Mouse (Mus musculus) embryo, embryonic 11.5 days (tissue): ENCODE measurements around the gene Nav2.

Experiments
- DNase-seq: peaks from one replicate; pipeline ENCODE4 v3.0.0-alpha.2; 2012; ENCODE audit warnings: low read depth, low spot score

Gene Nav2

DNA sequence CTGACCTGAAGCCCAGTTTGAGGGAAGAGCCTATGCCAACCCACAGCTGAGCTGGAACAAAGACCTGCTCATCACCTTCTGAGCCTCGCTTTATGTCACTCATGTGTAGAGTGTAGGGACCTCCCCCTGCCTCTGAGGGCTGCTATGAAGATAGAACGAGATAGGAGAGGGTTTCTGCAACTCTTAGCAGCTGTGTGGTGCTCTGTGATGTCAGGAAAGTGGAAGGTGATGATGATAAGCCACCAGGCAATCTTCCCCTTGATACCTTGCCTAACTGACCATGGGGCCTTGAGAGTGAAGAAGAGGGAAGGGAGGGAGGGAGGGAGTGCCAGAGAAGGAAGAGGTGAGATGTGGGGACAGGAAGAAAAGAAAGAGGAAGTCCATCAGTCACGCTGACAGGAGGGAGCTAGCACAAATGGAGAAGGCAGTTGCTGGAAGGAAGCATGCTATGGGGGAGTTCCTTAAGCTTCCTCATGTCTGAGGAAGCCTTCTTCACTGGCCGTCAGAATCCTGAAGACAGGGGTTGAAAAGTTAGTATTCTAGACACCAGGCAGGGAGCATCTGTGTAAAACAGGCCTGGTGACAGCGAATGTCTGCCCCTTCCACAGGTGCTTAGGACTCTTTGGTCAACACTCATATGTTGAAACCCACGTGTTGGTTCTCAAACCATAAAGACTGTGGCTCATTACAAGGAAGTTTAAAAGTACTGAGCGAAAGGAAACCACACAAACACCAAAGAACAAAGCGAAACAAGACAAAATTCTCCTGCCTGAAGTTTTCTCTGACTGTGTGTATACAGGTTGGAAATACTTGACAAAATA is at the start of gene Nav2:
Gene Nav2, plus strand, starts transcription at position 196 of the 821 bp plus-strand sequence.
- no peak for DNase-seq

DNA sequence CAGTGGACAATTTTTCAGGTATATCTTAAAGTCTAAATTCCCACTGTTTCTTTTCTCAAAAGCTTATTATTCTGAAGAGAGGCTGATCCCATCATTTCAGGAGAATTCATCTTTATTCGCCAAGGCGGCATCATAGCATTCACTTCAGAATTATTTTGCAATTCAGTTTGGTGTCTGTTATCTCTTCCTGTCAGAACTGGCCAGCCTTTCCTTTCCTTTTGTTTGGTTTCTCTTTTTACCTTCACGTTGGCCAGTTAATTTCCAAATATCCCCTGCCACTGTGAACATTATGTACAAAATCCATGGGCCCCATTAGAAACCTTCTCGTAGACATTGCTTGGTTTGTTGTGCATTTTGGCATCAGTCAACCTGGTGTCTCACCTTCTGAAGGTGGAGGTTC is 49.2 kb upstream of the Nav2 start:
- DNase-seq, result no peak

DNA sequence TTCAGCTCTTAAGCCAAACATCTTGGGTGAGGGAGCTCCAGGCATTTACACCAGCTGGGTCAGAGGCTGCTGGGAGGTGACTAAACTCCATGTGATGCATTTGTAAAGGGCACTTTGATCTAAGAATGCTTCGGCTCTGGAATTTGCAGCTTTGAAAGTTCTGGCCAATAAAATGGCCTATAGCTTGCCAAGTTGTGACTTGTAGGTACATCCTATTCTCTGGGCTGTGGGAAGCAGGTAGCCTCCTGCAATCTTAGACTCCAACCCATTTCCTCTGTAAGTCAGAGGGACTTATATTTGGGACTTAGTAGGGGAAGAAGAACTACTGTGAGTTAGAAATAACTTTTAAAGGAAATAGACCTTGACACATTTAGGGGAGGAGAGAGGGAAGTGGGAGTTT is 47.6 kb upstream of the Nav2 start:
- no peak for DNase-seq

DNA sequence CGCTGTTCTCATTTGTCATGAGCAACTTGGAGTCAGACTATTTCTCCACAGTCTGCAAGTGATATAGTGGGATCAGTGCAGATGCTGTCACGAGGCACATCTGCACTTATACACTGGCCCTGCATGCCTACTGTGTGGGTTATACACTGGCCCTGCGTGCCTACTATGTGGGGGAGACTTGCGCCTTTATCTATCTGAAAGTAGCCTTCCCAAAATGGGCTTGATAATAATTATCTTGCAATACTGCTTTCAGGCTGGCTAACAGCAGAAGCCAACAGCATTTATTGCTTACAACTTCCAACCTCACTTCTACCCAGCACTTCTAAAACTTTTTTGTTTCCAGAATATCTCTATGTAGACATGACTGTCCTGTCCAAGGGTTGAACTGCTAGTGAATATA is 46.7 kb upstream of the Nav2 start:
- DNase-seq, result no peak

DNA sequence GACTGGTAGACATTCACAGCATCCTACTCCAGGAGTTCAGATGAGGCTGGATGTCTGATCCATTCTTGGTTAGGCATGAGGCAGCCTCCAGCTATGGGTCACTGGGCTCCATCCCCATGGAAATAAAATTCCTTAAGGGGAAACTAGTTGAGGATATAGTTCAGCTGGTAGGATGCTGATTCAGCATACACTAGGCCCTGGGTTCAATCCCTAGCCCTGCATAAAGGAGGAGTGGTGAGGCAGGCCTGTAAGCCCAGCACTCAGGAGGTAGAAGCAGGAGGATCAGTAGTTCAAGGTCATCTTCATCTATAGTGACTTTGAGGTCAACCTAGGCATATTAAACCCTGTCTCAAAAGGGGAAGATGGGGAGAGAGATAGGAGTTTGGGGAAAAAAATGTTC is 44.3 kb upstream of the Nav2 start:
- no peak for DNase-seq

DNA sequence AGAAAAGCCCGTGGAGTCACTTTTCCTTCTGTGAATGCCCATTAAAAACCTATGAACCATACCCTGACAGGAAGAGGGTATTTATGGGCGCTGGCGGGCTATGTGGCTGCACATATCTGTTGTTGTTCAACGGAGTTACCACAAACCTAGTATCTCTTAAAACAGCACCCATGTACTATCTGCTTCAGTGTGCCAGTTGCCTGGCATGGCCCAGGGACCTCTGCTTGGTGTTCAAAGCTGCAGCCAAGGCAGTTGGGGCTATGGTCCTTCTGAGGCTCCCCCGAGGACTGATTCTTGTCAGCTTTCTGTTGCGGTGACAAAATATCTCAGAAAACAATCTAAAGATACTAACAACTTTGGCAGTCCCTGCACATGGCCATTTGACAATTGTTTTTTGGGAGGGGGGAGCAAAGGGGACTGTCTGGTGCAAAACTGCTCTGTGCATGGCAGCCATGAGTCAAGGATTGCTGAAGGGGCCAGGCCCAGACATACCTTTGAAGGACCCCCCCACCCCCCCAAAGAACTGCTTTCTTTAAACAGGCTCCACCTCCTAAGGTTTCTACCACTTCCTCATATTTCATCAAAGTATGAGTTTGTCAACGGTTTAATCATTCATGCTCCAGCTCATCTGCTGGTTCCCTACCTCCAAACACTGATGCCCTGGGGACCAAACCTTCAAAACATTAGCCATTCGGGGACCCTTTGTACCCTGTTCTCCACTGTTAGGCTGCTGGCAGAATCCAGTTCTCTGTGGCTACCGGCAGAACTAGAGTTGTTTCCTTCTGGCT is 43.7 kb upstream of the Nav2 start:
- no peak for DNase-seq

DNA sequence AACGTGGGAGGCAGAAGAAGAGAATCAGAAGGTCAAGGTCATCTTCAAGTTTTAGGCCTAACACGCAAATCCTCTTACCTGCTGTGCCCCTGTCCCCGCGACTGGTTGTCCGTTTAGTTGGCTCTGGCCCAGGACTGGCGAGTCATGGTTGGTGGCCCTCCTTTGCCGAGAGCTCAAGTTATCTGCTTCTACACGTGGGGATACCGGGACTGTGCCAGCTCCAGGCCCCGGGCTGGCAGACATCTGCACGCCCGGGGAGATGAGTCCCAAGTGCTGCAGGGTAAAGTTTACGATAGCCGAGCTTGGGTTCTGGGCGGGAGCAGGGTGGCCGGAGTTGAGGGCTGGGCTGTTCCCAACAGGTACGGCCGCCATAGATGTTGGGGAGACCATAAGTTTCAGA is 40.9 kb upstream of the Nav2 start:
- DNase-seq, result no peak

DNA sequence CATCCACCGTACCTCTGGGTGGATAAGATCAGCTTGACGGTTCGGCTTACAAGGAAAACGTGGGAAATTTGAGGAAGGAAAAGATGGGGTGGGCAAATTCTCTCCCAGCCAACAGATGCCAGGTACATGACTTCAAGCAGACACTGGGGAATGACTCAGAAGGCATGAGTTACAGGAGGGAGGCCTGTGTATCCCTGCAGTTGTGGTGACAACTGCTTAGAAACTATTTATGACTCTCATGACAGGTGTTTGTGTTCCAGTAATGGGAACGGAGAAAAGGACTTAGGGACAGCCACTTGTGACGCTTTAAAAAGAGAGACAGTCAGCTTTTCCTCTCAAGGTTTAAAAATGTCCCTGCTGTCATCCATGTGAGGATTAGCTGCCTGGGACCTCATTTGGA is 38.4 kb upstream of the Nav2 start:
- DNase-seq, result no peak

DNA sequence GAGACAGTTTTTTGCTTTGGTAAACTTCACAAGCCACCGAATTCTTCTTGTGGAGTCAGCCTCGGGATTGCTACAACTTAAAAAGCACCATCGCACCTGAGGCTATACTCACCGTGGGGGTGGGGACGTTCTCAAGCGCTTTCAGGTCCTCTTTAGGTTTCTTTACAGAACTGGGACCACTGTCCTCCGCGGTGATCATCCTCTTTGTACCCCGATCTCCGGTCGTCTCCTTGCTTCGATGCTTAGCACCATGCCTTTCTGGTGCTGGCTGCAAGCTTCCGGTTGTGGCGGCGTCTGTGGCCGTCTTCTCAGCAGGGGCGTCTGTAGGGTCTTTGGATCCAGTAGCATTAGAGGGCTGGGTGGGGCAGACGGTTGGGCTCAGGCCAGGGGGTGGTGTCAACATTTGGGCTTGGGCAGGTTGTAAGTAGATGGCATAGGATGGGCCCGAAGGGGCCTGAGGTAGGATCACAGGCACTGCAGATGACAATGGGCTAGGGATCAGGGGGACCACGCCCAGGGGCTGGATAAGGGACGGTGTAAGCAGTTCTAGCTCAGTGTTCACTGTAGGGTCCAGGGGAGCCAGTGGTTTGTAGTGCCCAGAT is 37.8 kb upstream of the Nav2 start:
- DNase-seq, result no peak

DNA sequence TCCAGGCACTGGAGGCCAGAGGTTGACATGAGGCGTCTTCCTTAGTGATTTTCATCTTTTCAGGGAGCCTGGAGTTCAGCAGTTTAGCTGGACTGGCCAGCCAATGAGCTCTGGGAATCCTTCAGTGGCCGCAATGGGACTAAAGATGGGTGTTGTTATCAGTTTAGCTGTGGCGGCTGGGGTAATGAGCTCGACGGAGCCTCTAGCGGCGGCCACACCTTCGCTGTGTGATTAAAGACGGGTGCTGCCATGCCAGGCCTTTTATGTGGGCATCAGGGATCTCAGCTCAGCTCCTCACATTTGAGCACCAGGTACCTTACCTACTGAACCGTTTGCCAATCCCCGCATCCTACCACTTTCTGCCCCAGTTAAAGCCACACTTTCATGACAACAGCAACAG is 37.2 kb upstream of the Nav2 start:
- no peak for DNase-seq

DNA sequence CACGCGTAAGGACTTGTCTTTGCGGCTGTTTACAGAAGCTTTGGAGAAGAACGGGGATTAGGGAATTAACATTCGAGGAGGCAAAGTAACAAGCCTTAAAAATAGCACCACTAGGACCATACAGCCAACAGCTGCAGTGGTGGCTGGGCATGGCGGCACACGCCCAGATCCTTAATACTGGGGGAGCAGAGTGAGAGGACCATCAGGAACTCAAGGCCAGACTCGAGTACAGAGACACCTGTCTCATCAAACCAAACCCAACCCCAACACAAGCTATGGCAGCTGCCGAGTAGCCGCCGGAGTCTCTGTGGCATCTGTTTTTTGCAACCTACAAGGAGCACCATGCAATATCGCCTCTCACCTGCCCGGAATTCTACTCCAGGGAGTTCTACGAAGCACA is 33.4 kb upstream of the Nav2 start:
- no peak for DNase-seq

DNA sequence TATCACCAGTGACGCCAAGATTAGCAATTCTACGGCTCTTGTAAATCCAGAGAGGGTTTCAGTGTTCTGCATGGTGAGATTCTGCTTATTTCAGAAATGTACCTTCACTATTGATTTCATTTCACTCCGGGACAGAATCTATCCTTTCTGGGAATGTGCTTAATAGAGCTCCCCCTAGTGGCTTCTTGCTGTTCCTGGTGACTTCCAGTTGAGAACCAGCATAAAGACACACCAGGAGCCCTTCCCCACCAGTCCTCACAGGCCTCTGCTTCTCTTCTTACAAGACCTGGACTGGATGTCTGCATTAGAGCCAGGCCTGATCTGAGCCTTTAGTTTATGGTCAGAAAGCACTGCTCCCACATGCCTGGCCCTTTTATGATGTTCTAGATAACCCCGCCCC is 32.0 kb upstream of the Nav2 start:
- DNase-seq, result peak; percentile 37

DNA sequence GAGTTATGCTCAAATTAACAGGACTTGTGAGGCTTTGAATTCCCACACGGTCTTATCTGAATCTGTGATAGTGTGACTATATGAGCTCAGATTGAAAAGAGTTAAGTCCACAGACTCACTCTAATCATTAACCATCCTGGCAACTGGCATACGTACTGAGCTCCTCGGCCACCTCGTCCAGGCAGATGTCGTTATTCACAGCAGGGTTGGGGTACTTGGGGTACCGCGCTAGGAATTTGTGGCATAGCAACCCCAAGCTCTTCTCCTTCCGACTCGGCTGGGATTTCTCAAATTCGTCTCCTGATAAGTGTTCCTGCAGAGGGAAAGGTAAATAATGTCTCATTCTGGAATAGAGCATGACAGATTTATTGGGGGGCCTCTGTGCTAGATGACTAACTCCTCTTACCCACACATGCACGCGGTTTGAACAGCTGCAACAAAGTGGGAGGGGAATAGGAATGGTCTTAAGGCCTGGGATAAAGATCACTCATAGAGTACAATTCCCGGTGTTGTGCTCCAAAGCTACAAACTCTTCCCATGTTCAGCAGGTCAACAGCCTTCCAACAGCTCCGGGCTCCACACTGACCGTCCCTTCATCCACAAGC is 30.6 kb upstream of the Nav2 start:
- DNase-seq, result no peak

DNA sequence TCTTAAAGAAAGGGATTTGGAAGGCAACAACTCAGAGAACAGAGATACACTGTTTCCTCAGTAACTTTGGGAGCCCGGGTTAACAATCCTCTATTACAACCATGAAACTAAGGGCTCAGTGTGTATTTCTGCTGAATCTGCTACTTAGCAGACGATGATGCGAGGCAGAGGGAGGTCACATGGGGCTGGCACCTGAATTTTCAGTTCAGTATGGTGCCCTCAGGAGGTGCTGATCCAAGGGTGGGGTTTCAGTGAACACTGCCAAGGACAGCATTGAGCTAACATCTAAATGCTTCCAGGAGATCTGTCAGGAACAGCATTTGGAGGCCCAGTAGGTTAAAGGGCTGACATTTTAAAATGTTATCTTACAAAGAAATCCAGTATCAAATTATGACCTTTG is 28.9 kb upstream of the Nav2 start:
- no peak for DNase-seq

DNA sequence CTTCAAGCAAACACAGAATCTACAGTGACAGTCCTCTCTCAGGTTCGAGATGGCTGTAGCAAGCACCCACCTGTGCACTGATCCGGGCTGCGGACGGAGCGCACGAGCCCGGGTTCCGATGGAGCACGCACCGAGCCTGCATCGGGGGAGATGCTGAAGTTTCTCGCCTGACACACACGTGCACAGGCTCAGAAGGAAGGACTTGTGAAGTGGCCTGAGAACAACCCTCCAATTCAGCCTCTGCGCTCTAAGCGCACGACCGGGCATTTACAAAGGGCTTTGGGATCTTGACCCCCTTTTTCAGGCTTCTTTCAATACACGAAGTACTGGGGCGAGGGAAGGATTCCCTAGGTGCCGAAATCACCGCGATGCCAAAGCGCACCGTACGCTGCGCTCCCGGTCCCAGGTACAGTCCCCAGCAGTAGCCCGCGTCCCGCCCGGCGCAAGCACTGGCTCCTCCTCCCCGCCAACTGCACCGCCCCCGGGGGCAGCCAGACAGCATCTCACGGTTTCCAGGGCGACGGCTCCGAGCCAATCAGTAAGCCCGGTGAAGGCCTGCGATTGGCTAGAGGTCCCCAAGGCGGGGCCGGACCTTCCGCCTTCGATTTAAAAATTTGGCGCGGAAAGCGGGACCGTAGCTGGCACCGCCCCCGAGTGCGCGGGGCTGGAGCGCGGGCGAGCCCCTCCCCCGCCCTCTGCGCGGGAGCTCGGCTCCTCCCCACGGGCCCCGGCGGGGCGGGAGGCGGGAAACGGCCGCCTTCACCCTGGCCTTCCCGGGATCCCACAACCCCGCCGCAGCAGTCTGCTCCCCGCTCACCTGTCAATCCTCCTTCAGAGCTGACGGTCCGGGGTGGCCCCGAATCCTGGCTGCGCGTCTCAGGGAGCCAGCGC is 27.7 kb upstream of the Nav2 start:
- DNase-seq, result peak; percentile 96

DNA sequence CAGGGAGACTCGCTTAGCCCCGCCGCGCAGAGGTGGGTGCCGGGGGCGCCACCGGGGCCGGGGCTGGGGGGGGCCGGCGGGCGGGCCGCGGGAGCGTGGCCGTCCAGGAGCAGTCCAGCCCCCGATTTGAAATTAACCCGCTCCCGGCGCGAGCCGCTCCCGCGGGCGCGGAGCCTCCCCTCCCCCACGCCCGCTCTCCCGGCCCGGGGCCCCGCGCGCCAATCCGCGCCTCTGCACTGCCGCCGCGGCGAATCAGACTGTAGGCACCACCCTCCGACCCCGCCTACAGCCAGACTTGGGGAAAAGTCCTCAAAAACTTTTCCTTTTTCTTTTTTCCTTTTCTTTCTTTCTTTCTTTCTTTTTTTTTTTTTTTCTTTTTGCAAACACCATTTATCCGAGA is 27.0 kb upstream of the Nav2 start, which contains the start of gene E2f8:
Gene E2f8, minus strand, starts transcription at position 111 of the 400 bp plus-strand sequence.
- peak; percentile 68 for DNase-seq

DNA sequence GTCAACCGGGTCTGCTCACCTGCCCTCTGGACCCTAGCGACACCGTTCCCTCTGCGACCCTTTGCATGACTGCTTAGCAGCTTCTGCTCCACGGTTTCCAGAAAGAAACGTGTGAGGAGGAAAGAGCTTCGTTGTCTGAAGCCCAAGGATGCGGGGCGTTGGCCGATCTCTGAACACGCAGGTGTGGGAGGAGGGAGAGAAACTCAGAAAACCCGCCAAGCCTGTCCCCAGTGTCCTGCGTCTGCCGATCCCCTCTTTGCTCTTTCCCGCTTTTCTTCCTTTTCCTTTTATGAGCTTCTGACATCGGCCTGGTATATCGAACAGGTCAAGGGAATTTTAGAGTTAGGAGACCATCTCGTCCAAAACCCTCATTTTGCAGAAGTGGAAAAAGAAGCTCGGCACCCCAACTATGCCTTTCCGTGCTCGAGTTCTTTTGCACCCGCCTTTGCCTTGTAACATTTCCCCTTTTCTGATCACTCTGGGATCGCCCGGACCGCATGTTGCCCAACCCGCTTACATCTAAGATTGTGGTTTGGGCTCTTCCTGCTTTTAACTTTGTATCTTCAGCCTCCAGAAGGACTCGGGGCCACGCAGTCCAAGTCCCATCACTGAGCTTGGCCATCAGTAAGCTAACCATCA is 26.4 kb upstream of the Nav2 start:
- DNase-seq, result no peak

DNA sequence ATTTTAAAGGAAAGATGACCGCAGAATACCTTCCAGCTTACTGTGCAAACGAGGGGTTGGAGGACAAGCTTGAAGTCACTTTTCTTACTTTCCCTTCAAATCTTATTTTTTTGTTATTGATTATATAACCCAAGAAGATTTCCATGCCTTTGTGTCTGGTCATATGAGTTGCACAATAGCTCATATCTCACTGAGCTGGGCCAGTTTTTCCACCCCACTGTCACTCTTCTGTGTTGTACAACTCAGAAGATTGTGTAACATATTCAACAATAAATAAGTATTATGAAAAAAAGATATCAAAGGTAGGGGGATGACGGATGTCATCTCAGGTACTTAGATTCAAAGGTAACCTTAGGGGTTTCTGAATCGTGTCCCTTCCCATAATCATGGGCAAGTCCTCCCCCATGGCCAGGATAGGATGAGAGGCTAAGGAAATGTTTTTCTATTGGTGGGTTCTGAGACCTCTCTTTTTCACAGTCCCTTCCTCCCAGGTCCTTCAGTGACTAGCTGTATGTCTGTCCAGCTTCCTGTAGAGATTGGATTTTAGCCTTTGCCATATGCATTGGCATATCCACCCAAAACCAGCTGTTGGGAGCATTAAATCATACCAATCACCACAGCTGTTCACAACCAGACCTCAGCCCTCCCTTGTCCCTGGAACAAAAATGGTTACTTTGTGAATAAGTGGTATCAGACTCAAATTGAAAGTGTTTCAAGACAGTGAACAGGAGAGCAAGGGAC is 24.8 kb upstream of the Nav2 start:
- DNase-seq, result no peak

DNA sequence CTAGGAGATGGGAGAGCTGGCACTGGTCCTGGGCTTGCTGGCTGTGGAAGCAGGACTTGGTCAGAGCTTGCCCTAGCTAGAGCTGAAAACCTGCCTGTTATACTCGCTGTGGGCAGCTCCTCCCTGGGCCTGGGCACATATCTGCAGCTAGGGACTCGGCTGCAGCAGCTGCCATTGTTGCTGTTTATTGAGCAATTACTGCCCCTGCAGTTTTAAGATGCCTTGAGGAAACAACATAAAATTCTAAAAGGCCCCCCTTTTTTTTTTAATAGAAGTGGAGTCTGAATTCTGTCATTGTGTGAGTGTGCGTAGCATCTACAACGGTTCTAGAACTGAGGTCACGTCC is 24.3 kb upstream of the Nav2 start:
- no peak for DNase-seq

DNA sequence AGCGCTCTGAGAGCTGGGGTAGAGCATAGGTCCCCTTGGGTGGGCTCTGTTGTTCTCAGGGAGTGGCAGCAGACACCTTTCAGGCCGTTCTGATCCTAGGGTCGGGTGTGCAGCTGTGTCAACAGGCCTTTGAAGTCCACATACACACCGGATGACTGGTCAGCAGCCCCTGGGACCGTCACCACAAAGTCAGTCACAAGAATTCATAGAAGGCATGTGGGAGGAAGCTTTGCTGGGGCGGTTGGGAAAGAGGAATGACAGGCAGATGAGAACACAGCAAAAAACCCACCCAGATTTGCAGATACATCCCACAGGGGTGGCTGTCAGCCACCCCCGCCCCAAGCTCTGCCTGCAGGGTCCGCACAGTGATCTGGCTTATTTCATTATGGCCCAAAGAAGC is 20.5 kb upstream of the Nav2 start:
- DNase-seq, result no peak
